Mouse (Mus musculus) neutrophil, adult 83 days (primary cell): ENCODE measurements around the gene Enox1. TPM values are rescaled to one million over a fixed set of nuclear protein-coding genes. Genes with fewer than 3 reads are reported as not detected.

Experiments used
- total RNA-seq, 2 experiments: library from RNA; stranded (reverse); gene quantifications; one replicate each; pipeline ENCODE4 v1.2.4; 2023

Gene Enox1
- total RNA-seq: not detected

GRCm38 (mm10) chr14:77156222-77156910 lies at the start of gene Enox1:
Enox1 (plus strand) TSS chr14:77156763.

Other genes with a start within 250 kb of the Enox1 start
- gene Ccdc122, start 120.0 kb upstream of the Enox1 start, total RNA-seq: under 1 TPM; 0.31 to 0.68 TPM
- 1 to 10 TPM; 6.2 to 6.3 TPM for gene Lacc1, start 119.9 kb upstream of the Enox1 start, total RNA-seq